Mouse (Mus musculus) brain, adult 2 months (tissue): ENCODE measurements around the gene Cacna1e.

Experiments
- DNase-seq: peaks from one replicate; pipeline ENCODE4 v3.0.0; 2011; ENCODE audit warnings: low read depth, low spot score

Gene Cacna1e

GRCm38 (mm10) chr1:154528803-154529202 lies 355.5 kb downstream of the Cacna1e start:
- DNase-seq = peak; percentile 83

- DNase-seq = no peak
These were observed 363.6 kb downstream of the Cacna1e start for GRCm38 (mm10) chr1:154520715-154521114.

GRCm38 (mm10) chr1:154515350-154515749 lies 369.0 kb downstream of the Cacna1e start:
- DNase-seq = no peak

- DNase-seq = peak; percentile 31
These were observed 372.6 kb downstream of the Cacna1e start for GRCm38 (mm10) chr1:154511736-154512135.

- peak; percentile 66 for DNase-seq
These were observed 380.3 kb downstream of the Cacna1e start for GRCm38 (mm10) chr1:154504005-154504404.

GRCm38 (mm10) chr1:154500869-154501268 lies 383.4 kb downstream of the Cacna1e start:
- no peak for DNase-seq

GRCm38 (mm10) chr1:154500187-154500866 lies 384.0 kb downstream of the Cacna1e start:
- peak; percentile 89 for DNase-seq

- DNase-seq = peak; percentile 64
These were observed 385.5 kb downstream of the Cacna1e start for GRCm38 (mm10) chr1:154498821-154499220.

GRCm38 (mm10) chr1:154491071-154491470 lies 393.2 kb downstream of the Cacna1e start:
- DNase-seq = peak; percentile 66

GRCm38 (mm10) chr1:154476671-154477070 lies 407.6 kb downstream of the Cacna1e start:
- DNase-seq = peak; percentile 52

- DNase-seq = peak; percentile 79
These were observed 408.6 kb downstream of the Cacna1e start for GRCm38 (mm10) chr1:154475706-154476105.

GRCm38 (mm10) chr1:154474156-154474555 lies 410.1 kb downstream of the Cacna1e start:
- DNase-seq = no peak

GRCm38 (mm10) chr1:154467265-154467664 lies 417.0 kb downstream of the Cacna1e start:
- DNase-seq = peak; percentile 57

- DNase-seq = peak; percentile 89
These were observed 422.8 kb downstream of the Cacna1e start for GRCm38 (mm10) chr1:154461521-154461920.

GRCm38 (mm10) chr1:154460067-154460466 lies 424.2 kb downstream of the Cacna1e start:
- peak; percentile 39 for DNase-seq

GRCm38 (mm10) chr1:154458601-154459000 lies 425.7 kb downstream of the Cacna1e start:
- DNase-seq = no peak

GRCm38 (mm10) chr1:154450799-154451198 lies 433.5 kb downstream of the Cacna1e start:
- peak; percentile 63 for DNase-seq

- peak; percentile 20 for DNase-seq
These were observed 437.8 kb downstream of the Cacna1e start for GRCm38 (mm10) chr1:154446456-154446855.

- DNase-seq = peak; percentile 33
These were observed 450.8 kb downstream of the Cacna1e start for GRCm38 (mm10) chr1:154433520-154433919.

GRCm38 (mm10) chr1:154433112-154433511 lies 451.2 kb downstream of the Cacna1e start:
- DNase-seq = peak; percentile 12

GRCm38 (mm10) chr1:154428276-154428675 lies 456.0 kb downstream of the Cacna1e start:
- peak; percentile 83 for DNase-seq

GRCm38 (mm10) chr1:154418278-154418677 lies 466.0 kb downstream of the Cacna1e start:
- DNase-seq = peak; percentile 83

- DNase-seq = no peak
These were observed 467.7 kb downstream of the Cacna1e start for GRCm38 (mm10) chr1:154416384-154417155.
